Mouse (Mus musculus): ENCODE results near the gene Gm5617.
A peak's percentile ranks its signal among the peaks of the same experiment; 100 is the strongest.
"Not testable (repeated sequence)": the region's sequence is repeated elsewhere in the genome, so short reads cannot be mapped to it uniquely, and the experiment has no call there.

Gene Gm5617

GRCm38 (mm10) chr9:48501192-48501591, 6.0 kb downstream of the Gm5617 start:
- DNase-seq (ENCODE audit: low spot score in 2 of 2), result no peak

- DNase-seq (ENCODE audit: low spot score in 2 of 2), result no peak
Measured at GRCm38 (mm10) chr9:48503001-48503400, 7.8 kb downstream of the Gm5617 start.

GRCm38 (mm10) chr9:48504741-48505365, 9.6 kb downstream of the Gm5617 start:
- DNase-seq (ENCODE audit: low spot score in 2 of 2), result no peak

- DNase-seq (ENCODE audit: low spot score in 2 of 2), result no peak
Measured at GRCm38 (mm10) chr9:48510134-48510533, 14.9 kb downstream of the Gm5617 start.

- peak in 1 of 2 experiments; percentile 11 for DNase-seq (ENCODE audit: low spot score in 2 of 2)
Measured at GRCm38 (mm10) chr9:48515332-48515731, 20.1 kb downstream of the Gm5617 start.

GRCm38 (mm10) chr9:48516615-48517371, 21.6 kb downstream of the Gm5617 start:
- DNase-seq (ENCODE audit: low spot score in 2 of 2), result no peak

GRCm38 (mm10) chr9:48517372-48518130, 22.3 kb downstream of the Gm5617 start:
- DNase-seq (ENCODE audit: low spot score in 2 of 2), result no peak

- DNase-seq (ENCODE audit: low spot score in 2 of 2), result not testable (repeated sequence)
Measured at GRCm38 (mm10) chr9:48520405-48520804, 25.2 kb downstream of the Gm5617 start.

GRCm38 (mm10) chr9:48525566-48525965, 30.3 kb downstream of the Gm5617 start:
- no peak for DNase-seq (ENCODE audit: low spot score in 2 of 2)

GRCm38 (mm10) chr9:48526520-48526919, 31.3 kb downstream of the Gm5617 start:
- DNase-seq (ENCODE audit: low spot score in 2 of 2), result no peak

GRCm38 (mm10) chr9:48531294-48531693, 36.1 kb downstream of the Gm5617 start:
- no peak for DNase-seq (ENCODE audit: low spot score in 2 of 2)

- DNase-seq (ENCODE audit: low spot score in 2 of 2), result no peak
Measured at GRCm38 (mm10) chr9:48532203-48532602, 37.0 kb downstream of the Gm5617 start.

GRCm38 (mm10) chr9:48532730-48533129, 37.5 kb downstream of the Gm5617 start:
- DNase-seq (ENCODE audit: low spot score in 2 of 2), result no peak

GRCm38 (mm10) chr9:48536414-48536813, 41.2 kb downstream of the Gm5617 start:
- DNase-seq (ENCODE audit: low spot score in 2 of 2), result no peak

GRCm38 (mm10) chr9:48537616-48538015, 42.4 kb downstream of the Gm5617 start:
- not testable (repeated sequence) for DNase-seq (ENCODE audit: low spot score in 2 of 2)

- DNase-seq (ENCODE audit: low spot score in 2 of 2), result no peak
Measured at GRCm38 (mm10) chr9:48538044-48538645, 42.9 kb downstream of the Gm5617 start.

GRCm38 (mm10) chr9:48538688-48539087, 43.4 kb downstream of the Gm5617 start:
- peak in 1 of 2 experiments; percentile 34 for DNase-seq (ENCODE audit: low spot score in 2 of 2)

Data from cerebellum, postnatal 4 days (tissue).